Mouse (Mus musculus) cerebellum, adult (tissue): Measurements from ENCODE around the gene Sgsm2.

Experiments used
- ATAC-seq: cut with Nextera tagmentation; 2 replicates; pipeline ENCODE4 v1.9.2; 2017; ENCODE audit warnings: mild to moderate bottlenecking, moderate library complexity, mixed read lengths; ENCODE audit not compliant: insufficient number of reproducible peaks, low FRiP score, low TSS enrichment

Sgsm2 gene

GRCm38 (mm10) chr11:74894619-74895018, 2.2 kb downstream of the Sgsm2 start:
- ATAC-seq: no peak

GRCm38 (mm10) chr11:74883098-74883497, 13.8 kb downstream of the Sgsm2 start:
- ATAC-seq: peak; percentile 56; the same call in 1 of the 2 replicates

DNA sequence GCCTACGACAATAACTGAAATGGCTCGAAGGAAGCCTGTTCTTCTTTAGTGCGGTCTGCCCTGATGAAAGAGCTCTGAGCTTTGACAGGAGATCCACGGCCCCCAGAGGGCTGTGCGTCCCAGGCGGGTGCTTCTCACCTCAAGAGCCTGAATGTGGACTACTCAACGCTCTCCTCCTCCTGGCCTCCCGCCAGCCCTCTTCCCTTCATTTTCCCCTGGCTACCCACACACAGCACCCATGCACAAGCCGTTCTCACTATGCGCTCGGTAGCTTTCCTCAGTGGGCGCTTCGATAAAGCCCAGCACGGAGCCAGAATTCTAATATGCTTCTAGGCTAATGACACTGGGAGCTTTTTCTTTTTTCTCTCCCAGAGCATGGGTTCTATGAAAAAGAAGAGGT, 14.9 kb downstream of the Sgsm2 start:
- no peak for ATAC-seq

DNA sequence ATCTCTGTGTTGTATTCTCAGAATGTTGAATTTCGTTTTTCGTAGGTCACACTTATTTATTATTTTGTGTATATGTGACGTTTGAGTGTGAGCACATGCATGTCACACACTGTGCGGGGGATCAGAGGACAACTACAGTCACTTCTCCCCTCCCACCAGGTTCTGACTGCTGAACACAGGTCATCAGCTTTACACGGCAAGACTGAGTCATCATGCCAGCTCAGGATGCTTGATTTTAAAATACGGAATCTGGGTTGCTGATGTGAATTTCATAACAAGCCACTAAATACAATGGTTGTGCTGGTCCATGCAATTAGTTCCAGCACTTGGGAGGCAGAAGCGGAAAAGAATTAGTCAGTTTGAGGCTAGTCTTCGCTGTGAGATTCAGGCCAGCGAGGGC, 15.9 kb downstream of the Sgsm2 start:
- no peak for ATAC-seq

- ATAC-seq: peak; percentile 58; the same call in 1 of the 2 replicates
These were observed 20.1 kb downstream of the Sgsm2 start for GRCm38 (mm10) chr11:74876801-74877200.

DNA sequence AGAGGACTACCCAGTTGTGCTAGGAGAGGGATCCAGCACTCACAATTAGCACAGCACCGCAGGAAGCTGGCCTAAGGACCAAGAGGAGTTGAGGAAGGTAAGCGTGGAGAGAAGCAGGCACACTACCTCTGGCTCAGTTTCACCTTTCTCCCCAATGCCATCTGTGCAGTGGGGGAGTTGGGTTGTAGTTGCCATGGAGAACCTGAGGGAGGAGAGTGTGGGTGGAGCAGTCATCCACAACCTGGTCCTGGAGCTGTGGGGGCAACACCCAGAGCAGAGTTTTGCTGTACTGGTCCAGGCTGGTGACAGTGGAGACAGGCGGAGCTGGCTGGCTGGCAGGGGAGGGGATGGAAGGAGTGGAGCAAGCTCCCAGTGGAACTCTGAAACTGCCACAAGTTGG, 22.2 kb downstream of the Sgsm2 start:
- ATAC-seq: peak; percentile 79

GRCm38 (mm10) chr11:74870991-74871622, 25.8 kb downstream of the Sgsm2 start:
- no peak for ATAC-seq

DNA sequence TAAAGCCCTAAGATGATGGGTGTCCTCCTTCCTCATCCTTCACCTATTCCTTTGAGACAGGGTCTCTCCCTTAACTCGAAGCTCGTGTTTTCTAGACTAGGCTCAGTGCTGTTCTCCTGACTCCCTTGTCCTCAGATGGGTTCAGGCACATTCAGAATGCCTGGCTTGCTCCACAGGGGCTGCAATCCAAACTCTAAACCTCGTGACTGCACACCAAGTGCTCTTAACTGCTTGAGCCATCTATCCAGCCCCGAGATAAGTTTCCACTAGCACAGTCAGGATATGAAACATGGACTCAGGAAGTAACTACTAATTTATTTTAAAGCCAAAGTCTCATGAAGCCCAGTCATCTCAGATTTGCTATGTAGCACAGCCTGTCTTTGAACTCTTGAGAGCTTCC, 26.3 kb downstream of the Sgsm2 start:
- no peak for ATAC-seq

GRCm38 (mm10) chr11:74869603-74870002, 27.3 kb downstream of the Sgsm2 start:
- ATAC-seq: no peak

- ATAC-seq: no peak
These were observed 28.7 kb downstream of the Sgsm2 start for GRCm38 (mm10) chr11:74868046-74868760.

- ATAC-seq: peak; percentile 70
These were observed 29.7 kb downstream of the Sgsm2 start for GRCm38 (mm10) chr11:74867181-74867580.

GRCm38 (mm10) chr11:74866640-74867039, 30.2 kb downstream of the Sgsm2 start:
- ATAC-seq: peak; percentile 60

DNA sequence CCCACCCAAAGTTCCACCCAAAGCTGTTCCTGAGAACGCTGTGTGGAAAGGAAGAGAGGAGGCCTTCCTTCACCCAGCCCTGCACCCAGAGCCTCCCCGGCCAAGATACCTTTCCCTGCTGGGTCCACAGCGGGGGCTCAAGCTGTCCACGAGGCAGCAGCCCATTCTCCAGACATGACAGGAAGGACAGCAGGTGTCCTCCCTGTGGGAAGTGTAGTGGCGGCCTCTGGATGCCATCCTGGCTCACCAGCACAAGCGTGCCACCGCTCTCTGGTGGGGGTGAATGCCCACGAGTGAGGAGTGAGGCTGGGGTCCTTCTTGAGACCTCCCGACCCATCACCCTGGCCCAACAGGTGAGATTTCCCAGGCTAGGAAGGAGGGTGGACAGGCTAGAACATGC, 31.6 kb downstream of the Sgsm2 start:
- no peak for ATAC-seq

DNA sequence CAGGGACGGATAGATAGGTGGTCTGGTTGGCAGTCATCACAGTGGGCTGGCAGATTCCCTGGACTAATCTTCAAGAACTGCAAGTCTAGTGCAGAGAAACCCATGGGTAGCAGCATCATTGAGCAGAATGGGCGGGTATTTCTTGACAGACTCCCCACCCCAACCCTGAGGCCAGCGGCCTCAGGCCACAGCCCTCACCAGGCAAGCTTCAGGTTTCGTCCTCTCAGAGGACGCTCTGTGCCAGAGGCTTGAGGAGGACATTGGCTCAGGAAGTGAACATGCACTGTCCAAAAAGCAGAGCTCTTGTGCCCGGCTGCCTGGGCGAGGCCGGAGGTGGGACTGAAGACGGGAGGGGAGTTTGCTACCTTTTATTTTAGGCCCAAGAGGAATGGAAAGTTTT, 32.4 kb downstream of the Sgsm2 start:
- no peak for ATAC-seq

DNA sequence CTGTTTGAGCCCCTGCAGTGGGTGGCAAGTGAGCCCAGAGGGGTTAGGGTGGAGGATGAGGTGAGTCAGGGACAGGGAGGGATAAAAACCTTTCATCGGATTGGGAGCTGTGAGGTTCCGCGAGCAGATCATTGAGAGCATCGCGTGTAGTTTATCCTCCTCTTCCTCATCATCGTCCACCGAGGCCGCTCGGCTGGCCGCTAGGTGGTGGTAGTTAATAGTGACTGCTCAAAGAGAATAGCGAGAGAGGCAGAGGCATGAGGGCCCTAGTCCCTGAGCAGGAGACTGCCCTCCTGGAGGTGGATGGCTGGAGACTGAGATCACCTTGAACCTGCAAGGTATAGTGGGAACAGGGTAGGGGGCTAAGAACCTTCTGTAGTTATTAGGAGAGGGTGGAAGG, 33.4 kb downstream of the Sgsm2 start:
- ATAC-seq: no peak

GRCm38 (mm10) chr11:74862129-74862528, 34.7 kb downstream of the Sgsm2 start:
- no peak for ATAC-seq

- no peak for ATAC-seq
These were observed 39.1 kb downstream of the Sgsm2 start for GRCm38 (mm10) chr11:74857756-74858155.

DNA sequence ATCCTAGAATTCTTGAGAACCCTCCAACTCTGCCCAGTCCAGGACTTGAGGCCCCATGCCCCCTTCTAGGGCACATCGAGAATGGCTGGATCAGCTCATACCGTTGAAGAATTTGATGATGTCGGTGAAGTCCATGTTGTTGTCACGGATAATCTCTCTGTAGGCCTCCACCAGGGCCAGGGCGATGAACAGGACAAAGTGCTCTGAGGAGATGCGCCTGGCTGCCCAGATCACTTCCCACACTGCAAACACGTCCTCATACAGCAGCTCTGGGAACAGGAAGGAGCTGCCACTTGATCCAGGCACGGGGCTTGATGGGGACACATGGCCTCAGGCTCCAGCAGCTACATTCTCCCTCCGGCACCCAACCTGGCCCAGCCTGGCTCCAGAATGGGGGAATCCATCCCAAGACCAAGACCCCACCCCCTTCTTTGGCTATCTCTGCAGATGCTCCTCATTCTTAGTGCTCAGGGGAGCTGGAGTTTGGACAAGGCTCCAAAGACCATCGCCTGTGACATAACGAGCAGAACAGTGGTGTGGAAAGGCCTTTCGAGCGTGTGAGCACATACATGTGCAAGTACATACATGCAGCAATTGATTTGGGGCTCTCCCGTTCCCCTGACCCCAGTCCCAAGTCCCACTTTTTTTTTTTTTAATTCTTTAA, 45.7 kb downstream of the Sgsm2 start:
- ATAC-seq: no peak

- peak; percentile 45; the same call in 1 of the 2 replicates for ATAC-seq
These were observed 48.8 kb downstream of the Sgsm2 start for GRCm38 (mm10) chr11:74847919-74848521.

- ATAC-seq: no peak
These were observed 51.1 kb downstream of the Sgsm2 start for GRCm38 (mm10) chr11:74845784-74846183.

DNA sequence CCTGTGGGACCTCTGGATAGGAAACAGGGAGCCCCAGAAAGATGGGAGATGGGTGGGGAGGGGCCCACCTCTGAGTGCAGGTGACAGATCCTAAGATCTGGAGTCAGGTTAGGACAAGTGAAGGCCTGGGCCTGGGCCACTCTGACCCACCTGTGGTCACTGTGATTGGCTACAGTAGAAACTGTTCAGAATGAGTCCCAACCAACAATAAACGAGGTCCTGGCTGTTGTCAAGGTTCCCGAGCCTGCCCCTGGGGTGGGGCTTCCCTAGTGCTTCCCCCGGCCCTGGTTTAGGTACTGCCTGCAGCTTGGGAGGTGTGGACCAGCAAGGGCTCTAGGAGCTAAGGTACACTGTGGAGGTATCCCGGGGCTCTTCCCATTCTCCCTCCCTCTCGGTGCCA, 53.1 kb downstream of the Sgsm2 start:
- no peak for ATAC-seq
